Mouse (Mus musculus) liver, embryonic 16.5 days (tissue): ENCODE measurements around the gene Cdkl4. TPM values are rescaled to one million over a fixed set of nuclear protein-coding genes. Genes with fewer than 3 reads are reported as not detected.

ENCODE experiments used
- ATAC-seq: fragments of 200-750 bp; cut with Nextera tagmentation; 2 replicates; pipeline ENCODE4 v1.8.0; 2017; ENCODE audit warnings: low read depth, mild to moderate bottlenecking, moderate number of reproducible peaks, moderate library complexity
- H3K27ac ChIP-seq: fragments of 300-500 bp; sonication (generic); 2 replicates; pipeline ENCODE4 v1.5.1; 2014; ENCODE audit warnings: mild to moderate bottlenecking, low read length
- H3K27me3 ChIP-seq: fragments of 300-500 bp; sonication (generic); 2 replicates; pipeline ENCODE4 v1.6.1; 2014; ENCODE audit warnings: low read depth, low read length, mixed read lengths; ENCODE audit not compliant: control insufficient read depth, insufficient read depth
- H3K36me3 ChIP-seq: fragments of 300-500 bp; sonication (generic); 2 replicates; pipeline ENCODE4 v1.6.1; 2014; ENCODE audit warnings: mild to moderate bottlenecking; ENCODE audit not compliant: control insufficient read depth, insufficient read depth
- H3K4me1 ChIP-seq: fragments of 300-500 bp; sonication (generic); 2 replicates; pipeline ENCODE4 v1.6.1; 2014; ENCODE audit warnings: low read depth, low read length, mixed read lengths; ENCODE audit not compliant: control insufficient read depth
- H3K4me2 ChIP-seq: fragments of 300-500 bp; sonication (generic); 2 replicates; pipeline ENCODE4 v1.6.1; 2014; ENCODE audit warnings: low read depth, low read length, mixed read lengths
- H3K4me3 ChIP-seq: fragments of 300-500 bp; sonication (generic); 2 replicates; pipeline ENCODE4 v1.5.1; 2014; ENCODE audit warnings: low read depth, mild to moderate bottlenecking, low read length
- H3K9ac ChIP-seq: fragments of 300-500 bp; sonication (generic); 2 replicates; pipeline ENCODE4 v1.6.1; 2014; ENCODE audit warnings: low read depth, low read length
- H3K9me3 ChIP-seq: fragments of 300-500 bp; sonication (generic); replicated peaks from 2 replicates; pipeline ENCODE4 v1.6.1; 2016; ENCODE audit warnings: low read length; ENCODE audit not compliant: control insufficient read depth
- WGBS: fragments of 180-500 bp; shearing (Covaris S2); extraction: QIAGEN DNeasy Blood & Tissue Kit; methylation state at CpG from one replicate; pipeline ENCODE4 v1.1.7; 2014; ENCODE audit not compliant: insufficient replicate concordance; 5-methylcytosine and 5-hydroxymethylcytosine counted together
- polyA plus RNA-seq: library from polyadenylated mRNA; unstranded; fragments of >200 nt; fragmentation: Nextera tagmentation; extraction: Ambion mirVana; gene quantifications from 2 replicates; pipeline ENCODE4 v1.2.1, GENCODE M21; 2015

Gene Cdkl4
- polyA plus RNA-seq, 1 experiment from 2014 or later: 0.14 TPM

DNA sequence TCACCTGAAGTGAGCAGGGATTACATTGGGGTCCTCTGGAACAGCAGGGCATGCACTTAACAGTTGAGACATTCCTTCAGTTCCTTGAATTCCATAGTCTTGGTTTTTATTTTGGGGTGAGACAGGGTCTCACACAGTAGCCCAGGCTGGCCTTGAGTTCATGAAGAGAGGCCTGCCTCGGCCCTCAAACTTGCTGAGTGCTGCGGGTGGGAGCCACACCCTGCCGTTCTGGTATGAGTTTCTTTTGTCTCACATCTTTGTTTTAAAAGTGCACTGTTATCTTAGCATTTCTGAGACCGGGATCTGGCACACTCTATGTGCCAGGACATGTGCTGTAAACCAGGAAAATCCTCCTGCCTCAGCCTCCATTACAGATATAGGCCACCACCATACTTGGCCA is 77.6 kb downstream of the Cdkl4 start:
- H3K36me3 ChIP-seq: no peaks in the 10 kb centered on the region
- 35% methylated on average over 4 of the region's 4 CpGs for WGBS
- peaks cover 5% of the 10 kb centered on the region for H3K4me1 ChIP-seq
- no peak overlapping the region for H3K4me2 ChIP-seq
- H3K4me3 ChIP-seq: no peak overlapping the region
- ATAC-seq: no peak
- no peaks in the 10 kb centered on the region for H3K9me3 ChIP-seq
- H3K27ac ChIP-seq: no peak overlapping the region
- no peak overlapping the region for H3K9ac ChIP-seq
- no peaks in the 10 kb centered on the region for H3K27me3 ChIP-seq

DNA sequence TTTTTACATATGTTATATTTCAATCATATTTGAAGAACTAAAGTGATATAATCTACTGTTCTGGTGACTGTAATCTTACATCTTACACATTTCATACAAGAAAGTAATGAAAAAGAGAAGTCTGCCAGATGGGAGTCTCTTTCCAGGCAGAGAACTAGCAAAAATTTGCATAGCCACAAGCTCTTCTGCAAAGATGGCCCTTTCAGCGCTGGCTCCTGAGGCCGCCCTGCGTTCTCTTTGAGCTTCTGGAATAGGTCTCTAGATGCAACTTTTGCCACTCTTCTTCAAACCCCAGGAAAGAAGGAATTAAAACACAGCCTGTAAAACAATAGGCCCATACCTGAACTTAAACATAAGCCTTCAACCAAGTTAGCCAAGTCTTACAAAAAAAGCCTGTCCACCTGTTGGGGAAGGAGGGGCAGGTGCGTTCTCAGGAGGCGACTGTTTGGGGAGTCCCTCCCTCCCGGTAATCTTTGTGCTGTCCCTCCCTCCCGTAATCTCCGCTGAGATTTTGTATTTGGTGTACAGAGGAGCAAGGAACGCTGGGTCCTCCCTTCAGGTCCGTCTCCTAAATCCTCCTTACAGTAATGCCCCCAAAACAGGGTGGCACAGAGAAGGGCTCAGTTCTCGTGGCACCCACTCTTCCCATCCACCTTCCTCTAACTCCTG is 78.9 kb downstream of the Cdkl4 start:
- H3K4me1 ChIP-seq: peaks cover 5% of the 10 kb centered on the region
- no peak overlapping the region for H3K9ac ChIP-seq
- H3K27ac ChIP-seq: no peak overlapping the region
- H3K9me3 ChIP-seq: no peaks in the 10 kb centered on the region
- no peaks in the 10 kb centered on the region for H3K27me3 ChIP-seq
- H3K36me3 ChIP-seq: no peaks in the 10 kb centered on the region
- 64% methylated on average over 11 of the region's 11 CpGs for whole genome bisulfite sequencing
- no peak overlapping the region for H3K4me2 ChIP-seq
- no peak overlapping the region for H3K4me3 ChIP-seq
- ATAC-seq: no peak

DNA sequence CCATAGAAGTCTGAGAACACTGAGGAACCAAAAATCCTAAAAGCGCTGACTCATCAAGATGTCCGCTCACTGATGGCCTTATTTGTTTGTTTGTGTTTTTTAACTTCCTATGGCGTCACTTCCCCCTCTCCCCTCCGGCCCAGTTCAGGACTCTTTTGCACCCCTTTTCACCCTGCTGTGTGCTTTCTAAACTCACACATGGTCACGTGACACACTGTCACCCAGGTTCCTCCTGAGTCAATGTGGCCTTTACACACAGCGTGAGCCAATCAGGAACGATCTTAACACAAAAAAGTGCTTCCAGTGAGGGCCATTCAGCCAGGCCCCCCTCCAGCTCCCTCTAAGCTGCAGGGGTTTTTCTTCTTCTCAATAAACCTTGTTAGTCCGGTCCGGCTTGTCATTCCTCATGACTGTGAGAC is 80.4 kb downstream of the Cdkl4 start:
- Histone ChIP-seq H3K27me3 (no peaks in the 10 kb centered on the region), H3K36me3 (no peaks in the 10 kb centered on the region), H3K9ac (no peak overlapping the region), H3K27ac (no peak overlapping the region), H3K4me2 (no peak overlapping the region), H3K9me3 (no peaks in the 10 kb centered on the region), H3K4me1 (peaks cover 5% of the 10 kb centered on the region), H3K4me3 (no peak overlapping the region)
- ATAC-seq: no peak
- 72% methylated on average over 9 of the region's 9 CpGs for WGBS

DNA sequence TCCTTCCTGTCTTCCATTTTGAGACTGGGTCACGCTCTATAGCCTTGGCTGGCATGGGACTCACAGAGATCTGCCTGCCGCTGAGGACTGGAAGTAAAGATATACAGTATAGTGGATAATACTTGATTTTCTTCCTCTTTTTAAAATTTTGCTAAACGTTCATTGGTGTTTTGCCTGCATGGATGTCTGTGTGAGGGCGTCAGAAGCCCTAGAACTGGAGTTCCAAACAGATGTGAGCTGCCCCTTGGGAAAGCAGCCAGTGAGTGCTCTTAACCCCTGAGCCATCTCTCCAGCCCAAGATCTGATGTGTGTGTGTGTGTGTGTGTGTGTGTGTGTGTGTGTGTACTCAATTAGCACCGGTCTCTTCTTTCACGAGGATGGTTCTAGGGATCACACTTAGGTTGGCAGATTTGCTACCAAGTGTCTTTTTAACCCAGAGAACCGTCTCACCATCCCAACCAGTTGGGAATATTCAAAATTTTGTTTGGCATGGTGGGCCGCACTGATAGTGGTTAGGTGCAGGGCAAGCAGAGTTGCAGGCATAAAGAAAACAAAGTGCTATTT is 80.9 kb downstream of the Cdkl4 start:
- Histone ChIP-seq H3K9ac (no peak overlapping the region), H3K4me2 (no peak overlapping the region), H3K27ac (no peak overlapping the region), H3K9me3 (no peaks in the 10 kb centered on the region), H3K36me3 (no peaks in the 10 kb centered on the region), H3K4me1 (peaks cover 5% of the 10 kb centered on the region), H3K27me3 (no peaks in the 10 kb centered on the region), H3K4me3 (no peak overlapping the region)
- WGBS: 69% methylated on average over 8 of the region's 8 CpGs
- ATAC-seq: no peak

DNA sequence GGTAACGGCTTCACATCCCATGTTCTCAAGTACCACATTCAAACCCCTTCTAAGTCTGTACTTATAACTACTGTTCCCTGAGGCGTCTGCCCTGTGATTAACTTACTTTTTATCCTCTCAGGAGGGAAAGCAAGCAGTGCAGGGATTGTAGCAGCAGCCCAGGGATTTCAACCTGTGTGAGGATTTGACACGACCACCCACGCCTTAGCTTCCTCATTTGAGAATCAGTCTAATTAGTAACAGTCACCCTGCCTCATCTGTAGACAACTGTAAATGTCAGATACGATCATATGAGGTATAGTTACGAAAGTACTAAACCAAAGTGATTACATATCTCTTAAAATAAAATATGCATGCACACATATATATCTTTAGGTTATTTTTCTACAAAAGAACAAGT is 81.4 kb downstream of the Cdkl4 start:
- WGBS: 64% methylated on average over 6 of the region's 6 CpGs
- no peak overlapping the region for H3K9ac ChIP-seq
- no peak overlapping the region for H3K4me2 ChIP-seq
- H3K4me1 ChIP-seq: peaks cover 3% of the 10 kb centered on the region
- H3K27ac ChIP-seq: no peak overlapping the region
- no peaks in the 10 kb centered on the region for H3K36me3 ChIP-seq
- no peak overlapping the region for H3K4me3 ChIP-seq
- H3K27me3 ChIP-seq: no peaks in the 10 kb centered on the region
- no peak for ATAC-seq
- no peaks in the 10 kb centered on the region for H3K9me3 ChIP-seq

DNA sequence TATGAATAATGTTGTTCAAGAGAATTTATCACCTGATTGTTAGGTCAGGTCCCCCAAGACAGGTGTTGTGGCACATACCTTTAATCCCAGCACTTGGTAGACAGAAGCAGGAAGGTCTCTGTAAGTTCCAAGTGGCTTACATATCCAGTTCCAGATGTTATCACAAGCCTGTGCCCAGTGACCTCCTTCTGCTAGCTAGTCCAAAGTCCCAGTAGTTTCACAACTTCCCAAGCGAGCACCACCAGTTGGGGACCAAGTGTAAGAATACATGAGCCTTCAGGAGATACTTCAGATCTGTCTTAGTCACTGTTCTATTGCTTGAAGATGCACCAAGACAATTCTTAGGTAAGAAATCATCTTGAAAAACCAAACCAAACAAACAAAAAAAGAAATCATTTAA is 83.7 kb downstream of the Cdkl4 start:
- Histone ChIP-seq H3K9ac (no peak overlapping the region), H3K27me3 (no peaks in the 10 kb centered on the region), H3K4me2 (no peak overlapping the region), H3K4me1 (no peaks in the 10 kb centered on the region), H3K9me3 (no peaks in the 10 kb centered on the region), H3K27ac (no peak overlapping the region), H3K36me3 (no peaks in the 10 kb centered on the region), H3K4me3 (no peak overlapping the region)
- ATAC-seq: no peak
- 57% methylated on average over 1 of the region's 1 CpGs for WGBS

DNA sequence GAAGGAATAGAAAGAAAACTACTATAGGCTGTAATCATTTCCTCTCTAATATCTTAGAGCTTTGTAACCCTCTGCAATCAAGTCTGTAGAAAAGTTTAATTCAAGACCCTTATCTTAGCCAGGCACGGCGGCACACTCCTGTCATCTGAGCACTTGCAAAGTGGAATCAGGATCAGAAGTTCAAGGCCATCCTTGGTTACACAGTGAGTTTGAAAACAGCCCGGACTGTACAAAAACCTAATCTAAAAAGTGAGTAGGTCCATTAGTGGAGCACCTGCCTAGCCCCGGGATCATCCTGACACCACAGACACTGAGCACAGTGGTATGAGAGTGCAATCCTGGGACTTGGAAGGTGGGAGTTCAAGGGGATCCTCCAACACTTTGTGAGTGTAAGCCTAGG is 84.8 kb downstream of the Cdkl4 start:
- Histone ChIP-seq H3K36me3 (no peaks in the 10 kb centered on the region), H3K9me3 (no peaks in the 10 kb centered on the region), H3K27me3 (no peaks in the 10 kb centered on the region), H3K9ac (no peak overlapping the region), H3K27ac (no peak overlapping the region), H3K4me1 (no peaks in the 10 kb centered on the region), H3K4me2 (no peak overlapping the region), H3K4me3 (no peak overlapping the region)
- WGBS: 62% methylated on average over 4 of the region's 4 CpGs
- ATAC-seq: no peak

DNA sequence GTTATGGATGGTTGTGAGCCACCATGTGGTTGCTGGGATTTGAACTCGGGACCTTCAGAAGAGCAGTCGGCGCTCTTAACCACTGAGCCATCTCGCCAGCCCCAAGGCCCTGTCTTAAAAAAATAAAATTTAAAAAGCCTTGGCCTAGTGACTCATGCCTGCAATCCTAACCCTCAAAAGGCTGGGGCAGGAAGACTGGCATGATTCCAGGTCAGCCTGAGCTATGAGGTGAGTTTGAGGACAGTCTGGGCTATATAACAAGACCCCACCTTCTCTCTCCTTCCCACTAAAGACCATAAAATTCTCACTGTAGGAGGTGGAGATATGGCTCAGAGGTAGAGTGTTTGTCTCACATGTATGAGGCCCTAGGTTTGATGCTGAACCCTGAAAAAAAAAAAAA is 85.3 kb downstream of the Cdkl4 start:
- no peak for ATAC-seq
- Histone ChIP-seq H3K36me3 (no peaks in the 10 kb centered on the region), H3K4me2 (no peak overlapping the region), H3K4me3 (no peak overlapping the region), H3K4me1 (no peaks in the 10 kb centered on the region), H3K9ac (no peak overlapping the region), H3K9me3 (no peaks in the 10 kb centered on the region), H3K27ac (no peak overlapping the region), H3K27me3 (no peaks in the 10 kb centered on the region)
- WGBS: 70% methylated on average over 4 of the region's 4 CpGs

DNA sequence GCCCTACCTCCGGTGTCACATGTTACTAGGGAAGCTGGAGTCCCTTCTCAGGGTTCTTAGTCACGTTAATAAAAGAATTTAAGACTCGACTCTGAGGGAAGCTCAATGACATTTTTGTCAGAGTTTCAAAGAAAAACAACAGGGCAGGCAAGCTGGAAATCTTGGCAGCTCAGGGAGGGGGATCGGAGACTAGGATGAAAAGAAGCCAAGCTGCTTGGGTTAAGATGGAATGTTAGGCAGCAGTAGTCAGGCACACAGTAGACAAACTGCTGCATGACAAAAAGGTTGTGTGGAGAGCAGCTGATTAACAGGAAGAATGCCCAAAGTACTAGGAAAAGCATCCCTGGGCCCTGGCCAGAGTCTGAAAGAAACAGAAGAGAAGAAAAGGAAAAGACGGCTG is 87.4 kb downstream of the Cdkl4 start:
- no peaks in the 10 kb centered on the region for H3K9me3 ChIP-seq
- H3K36me3 ChIP-seq: no peaks in the 10 kb centered on the region
- ATAC-seq: no peak
- H3K4me1 ChIP-seq: no peaks in the 10 kb centered on the region
- no peaks in the 10 kb centered on the region for H3K27me3 ChIP-seq
- H3K4me2 ChIP-seq: no peak overlapping the region
- no peak overlapping the region for H3K9ac ChIP-seq
- H3K4me3 ChIP-seq: no peak overlapping the region
- no peak overlapping the region for H3K27ac ChIP-seq
- WGBS: 59% methylated on average over 5 of the region's 5 CpGs
